Comparison of ENCODE assay signal across 13 mouse cellular contexts in the genomic region with DNA sequence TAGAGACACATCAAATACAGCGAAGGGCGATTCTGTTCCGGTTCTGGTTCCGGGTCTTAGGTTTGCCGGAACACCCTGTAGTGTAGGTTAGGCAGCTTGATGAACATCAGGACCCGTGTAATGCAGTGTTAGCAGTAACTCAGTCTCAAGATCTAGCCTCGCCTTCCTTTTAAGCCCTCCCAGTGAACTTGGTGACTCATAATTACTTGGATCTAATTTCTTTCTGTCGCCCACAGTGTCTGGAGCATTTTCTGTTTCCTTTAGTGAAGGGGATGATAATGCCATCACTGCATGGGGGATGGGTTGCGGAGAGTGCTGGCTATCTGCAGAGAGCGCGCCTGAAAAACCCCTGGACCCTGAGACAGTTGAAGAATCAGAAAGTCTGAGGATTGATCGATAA. TPM values are rescaled to one million over a fixed set of nuclear protein-coding genes. Genes with fewer than 3 reads are reported as not detected.
DNase-seq lines count a peak whose midpoint lies in the region; ATAC-seq lines count a peak whose summit lies in the region.
"Had no signal": no experiment of that assay in that cellular context is flagged by ENCODE, and none has a peak within 500 bp of the region (broad histone marks: within the 10 kb centered on the region; RNA-seq: fewer than 3 reads in every experiment).

No protein-coding gene starts in this region.

- no peak for DNase-seq in heart, embryonic 10.5 days (ENCODE audit: low spot score)
- DNase-seq in heart, postnatal 14 days: no peak
- DNase-seq in 3T3-L1 (ENCODE audit: low read depth, low spot score): peak; percentile 73
- DNase-seq in embryonic facial prominence, embryonic 11.5 days (ENCODE audit: low spot score): peak; percentile 17
- no peak for DNase-seq in embryo, embryonic 11 days
- DNase-seq: cerebellum, adult 11 months; gastrocnemius, postnatal 25 days; kidney, postnatal 14 days; left cerebral cortex, postnatal 4 days had no signal

- H3K9ac ChIP-seq in embryonic facial prominence, embryonic 11.5 days (replicated peaks; ENCODE audit: low read length): peak overlapping the region; percentile 9; the same call in 1 of the 2 replicates
- no peak overlapping the region for H3K9ac ChIP-seq in liver, embryonic 15.5 days

- H3K27me3 ChIP-seq in heart, embryonic 10.5 days (ENCODE audit: insufficient read depth, poor library complexity, severe bottlenecking): no peaks in the 10 kb centered on the region
- H3K27me3 ChIP-seq in embryonic facial prominence, embryonic 11.5 days (ENCODE audit: control insufficient read depth, insufficient read depth, low read length): no peaks in the 10 kb centered on the region
- H3K27me3 ChIP-seq in liver, embryonic 15.5 days: no peaks in the 10 kb centered on the region

- intact Hi-C loops in heart, postnatal 14 days (cut with DNase I): no loop called here

- peak overlapping the region; percentile 36; the same call in 1 of the 2 replicates for H3K4me3 ChIP-seq in heart, embryonic 10.5 days
- H3K4me3 ChIP-seq in embryonic facial prominence, embryonic 11.5 days (ENCODE audit: low read depth, low read length): no peak overlapping the region
- H3K4me3 ChIP-seq in liver, embryonic 15.5 days (replicated peaks): no peak overlapping the region
- H3K4me3 ChIP-seq: erythroblast, embryonic 14.5 days had no signal

- WGBS in heart, embryonic 10.5 days: 42% methylated on average over 12 of the region's 12 CpGs
- 56% methylated on average over 12 of the region's 12 CpGs for WGBS in embryonic facial prominence, embryonic 11.5 days
- WGBS in liver, embryonic 15.5 days (ENCODE audit: insufficient replicate concordance): 68% methylated on average over 12 of the region's 12 CpGs

- no peaks in the 10 kb centered on the region for H3K36me3 ChIP-seq in heart, embryonic 10.5 days
- no peaks in the 10 kb centered on the region for H3K36me3 ChIP-seq in embryonic facial prominence, embryonic 11.5 days (replicated peaks; ENCODE audit: control insufficient read depth, insufficient read depth, low read depth, low read length)
- no peaks in the 10 kb centered on the region for H3K36me3 ChIP-seq in liver, embryonic 15.5 days (replicated peaks)

- no peak overlapping the region for H3K4me2 ChIP-seq in embryonic facial prominence, embryonic 11.5 days (ENCODE audit: low read depth, low read length)
- H3K4me2 ChIP-seq in liver, embryonic 15.5 days: peak overlapping the region; percentile 3; the same call in 1 of the 2 replicates

- H3K4me1 ChIP-seq in heart, embryonic 10.5 days: peaks cover 21% of the 10 kb centered on the region
- no peaks in the 10 kb centered on the region for H3K4me1 ChIP-seq in embryonic facial prominence, embryonic 11.5 days (ENCODE audit: control insufficient read depth, insufficient read depth, low read length)
- H3K4me1 ChIP-seq in liver, embryonic 15.5 days (replicated peaks): peaks cover 31% of the 10 kb centered on the region

- no peak for ATAC-seq in embryonic facial prominence, embryonic 11.5 days (replicated peaks; ENCODE audit: insufficient number of reproducible peaks, low FRiP score, low TSS enrichment, low read depth)
- ATAC-seq in liver, embryonic 15.5 days (ENCODE audit: insufficient read depth): no peak
- no peak for ATAC-seq in monocyte, adult 5-6 weeks (replicated peaks; ENCODE audit: insufficient number of reproducible peaks, low FRiP score, low TSS enrichment, poor library complexity, severe bottlenecking)
- ATAC-seq in inflammation-experienced regulatory T-cells, adult 6 months: no peak

- H3K27ac ChIP-seq in heart, embryonic 10.5 days: peak overlapping the region; percentile 73
- H3K27ac ChIP-seq in embryonic facial prominence, embryonic 11.5 days (replicated peaks; ENCODE audit: low read depth, low read length): no peak overlapping the region
- no peak overlapping the region for H3K27ac ChIP-seq in liver, embryonic 15.5 days (replicated peaks)

- H3K9me3 ChIP-seq in heart, embryonic 10.5 days: no peaks in the 10 kb centered on the region
- no peaks in the 10 kb centered on the region for H3K9me3 ChIP-seq in embryonic facial prominence, embryonic 11.5 days (replicated peaks; ENCODE audit: control insufficient read depth, low read length)
- H3K9me3 ChIP-seq in liver, embryonic 15.5 days (replicated peaks): no peaks in the 10 kb centered on the region

RNA-seq across cellular contexts. Expression of gene Frs2, which starts 26.3 kb away (rescaled TPM):
- 20.0 and 23.0 TPM in 2 replicates for polyA plus RNA-seq in heart, embryonic 10.5 days (2016; fragmentation: Nextera tagmentation; extraction: Ambion mirVana)
- total RNA-seq in heart, postnatal 14 days (2021): 10 to 100 TPM; 17.9 to 19.5 TPM
- 25.5 and 28.2 TPM in 2 replicates for polyA plus RNA-seq in embryonic facial prominence, embryonic 11.5 days (2014; fragmentation: Nextera tagmentation; extraction: Ambion mirVana)
- polyA plus RNA-seq in liver, embryonic 15.5 days (2015; fragmentation: Nextera tagmentation; extraction: Ambion mirVana): 6.9 and 7.5 TPM in 2 replicates
- total RNA-seq in monocyte, adult 5-6 weeks (2017): 9.1 to 21.4 TPM (median 12.1 TPM) in 3 replicates
- polyA plus RNA-seq in inflammation-experienced regulatory T-cells, adult 6 months (2017; shearing (Covaris generic)): 10 to 100 TPM in 1 of 3 experiments, 1 to 10 TPM in 2; 7.4 to 11.6 (median 9.1) TPM

RNA-seq across cellular contexts. Expression of gene Yeats4, which starts 49.7 kb away (rescaled TPM):
- 63.4 and 76.6 TPM in 2 replicates for polyA plus RNA-seq in heart, embryonic 10.5 days (2016; fragmentation: Nextera tagmentation; extraction: Ambion mirVana)
- total RNA-seq in heart, postnatal 14 days (2021): 10 to 100 TPM; 28.0 to 28.8 TPM
- 135 and 148 TPM in 2 replicates for polyA plus RNA-seq in embryonic facial prominence, embryonic 11.5 days (2014; fragmentation: Nextera tagmentation; extraction: Ambion mirVana)
- 34.3 and 35.7 TPM in 2 replicates for polyA plus RNA-seq in liver, embryonic 15.5 days (2015; fragmentation: Nextera tagmentation; extraction: Ambion mirVana)
- 75.3 to 119 TPM (median 109 TPM) in 3 replicates for total RNA-seq in monocyte, adult 5-6 weeks (2017)
- 10 to 100 TPM; 22.8 to 31.7 (median 25.0) TPM for polyA plus RNA-seq in inflammation-experienced regulatory T-cells, adult 6 months (2017; shearing (Covaris generic))

Comparison
In these comparisons a context has a peak if more than half of its experiments do, and no peak if none do; other contexts are left out.
1. DNase-seq: peak in 3T3-L1 (single experiment) and embryonic facial prominence, embryonic 11.5 days (single experiment); none in heart, embryonic 10.5 days (single experiment), heart, postnatal 14 days (0 of 2) and embryo, embryonic 11 days (single experiment).